Mouse (Mus musculus) adrenal gland, adult 18-20 months (tissue): Measurements from ENCODE around the gene Ergic2. TPM values are rescaled to one million over a fixed set of nuclear protein-coding genes. Genes with fewer than 3 reads are reported as not detected.

Experiments
- DNase-seq, 2 experiments: peaks; one replicate each; pipeline ENCODE4 v3.0.0; 2021 to 2022; ENCODE audit warnings: low spot score in 2 of 2
- long read RNA-seq, 2 experiments: library from polyadenylated mRNA; stranded (forward); transcript quantifications; one replicate each; pipeline ENCODE4 v2.0.0; 2021
- total RNA-seq, 2 experiments: library from RNA; stranded (reverse); gene quantifications; 1 replicate in 1 of 2; 2 replicates in 1 of 2; pipeline ENCODE4 v1.2.3; 2021

The Ergic2 gene
- 10 to 100 TPM; 74.6 to 81.7 TPM for total RNA-seq
- long read RNA-seq, experiment 1, full-length matches to known transcripts, result 58 of 68 reads
- long read RNA-seq, experiment 1, partial matches to known transcripts, result 1 of 68 reads
- long read RNA-seq, experiment 1, other reads (novel, unspliced or antisense), result 9 of 68 reads
- long read RNA-seq, experiment 2, full-length matches to known transcripts, result 107 of 125 reads
- long read RNA-seq, experiment 2, partial matches to known transcripts, result 1 of 125 reads
- long read RNA-seq, experiment 2, other reads (novel, unspliced or antisense), result 17 of 125 reads

- DNase-seq, result peak; percentile 92 to 95
Observed at GRCm38 (mm10) chr6:148211897-148212680, at the start of gene Ergic2. Ergic2 (minus strand) TSS chr6:148212374.

- DNase-seq, result no peak
Observed at GRCm38 (mm10) chr6:148260729-148261101, 48.5 kb upstream of the Ergic2 start.

- DNase-seq, result no peak
Observed at GRCm38 (mm10) chr6:148259979-148260728, 48.0 kb upstream of the Ergic2 start.

GRCm38 (mm10) chr6:148259074-148259473 lies 46.9 kb upstream of the Ergic2 start:
- no peak for DNase-seq

- DNase-seq, result no peak
Observed at GRCm38 (mm10) chr6:148257805-148258204, 45.6 kb upstream of the Ergic2 start.

GRCm38 (mm10) chr6:148256109-148256508 lies 43.9 kb upstream of the Ergic2 start:
- no peak for DNase-seq

GRCm38 (mm10) chr6:148255395-148256053 lies 43.4 kb upstream of the Ergic2 start:
- DNase-seq, result no peak

GRCm38 (mm10) chr6:148249221-148249620 lies 37.0 kb upstream of the Ergic2 start:
- no peak for DNase-seq

GRCm38 (mm10) chr6:148248625-148249024 lies 36.5 kb upstream of the Ergic2 start:
- DNase-seq, result peak; percentile 44 to 46

GRCm38 (mm10) chr6:148246544-148246943 lies 34.4 kb upstream of the Ergic2 start:
- DNase-seq, result no peak

- no peak for DNase-seq
Observed at GRCm38 (mm10) chr6:148244836-148245235, 32.7 kb upstream of the Ergic2 start.

GRCm38 (mm10) chr6:148242304-148242703 lies 30.1 kb upstream of the Ergic2 start:
- DNase-seq, result no peak

GRCm38 (mm10) chr6:148241685-148242084 lies 29.5 kb upstream of the Ergic2 start:
- no peak for DNase-seq

GRCm38 (mm10) chr6:148239311-148239710 lies 27.1 kb upstream of the Ergic2 start:
- DNase-seq, result no peak

GRCm38 (mm10) chr6:148237453-148237852 lies 25.3 kb upstream of the Ergic2 start:
- no peak for DNase-seq

GRCm38 (mm10) chr6:148234105-148234828 lies 22.1 kb upstream of the Ergic2 start:
- no peak for DNase-seq

- no peak for DNase-seq
Observed at GRCm38 (mm10) chr6:148227542-148227941, 15.4 kb upstream of the Ergic2 start.

- DNase-seq, result no peak
Observed at GRCm38 (mm10) chr6:148222686-148223085, 10.5 kb upstream of the Ergic2 start.

GRCm38 (mm10) chr6:148218235-148219076 lies 6.3 kb upstream of the Ergic2 start:
- no peak for DNase-seq

- no peak for DNase-seq
Observed at GRCm38 (mm10) chr6:148216752-148217151, 4.6 kb upstream of the Ergic2 start.
